Mouse (Mus musculus): ENCODE data around the gene Gm10639.
"Not testable (repeated sequence)": the region's sequence is repeated elsewhere in the genome, so short reads cannot be mapped to it uniquely, and the experiment has no call there.

DNA sequence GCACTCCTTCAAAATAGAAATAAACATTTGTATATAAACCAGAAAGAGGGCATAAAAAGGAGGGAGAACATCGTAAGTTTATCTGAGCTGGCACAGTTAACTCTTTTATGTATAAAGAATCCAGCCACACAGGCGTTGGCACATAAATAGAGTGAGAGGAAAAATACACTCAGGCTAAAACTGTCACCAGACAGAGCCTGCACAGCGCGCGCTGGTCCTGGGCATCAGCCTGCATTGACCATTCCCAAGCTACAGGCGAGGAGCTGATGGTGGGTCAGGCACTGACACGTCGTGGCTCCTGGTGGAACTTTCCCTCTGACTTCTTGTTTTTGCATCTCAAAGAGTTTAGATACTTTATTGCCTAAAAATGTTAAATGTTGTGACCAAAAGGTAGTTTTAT lies 2.7 kb downstream of the Gm10639 start:
- not testable (repeated sequence) for TF ChIP-seq CTCF (IDR thresholded peaks at IDR 0.05; ENCODE audit: low read depth, low read length); POLR2A (IDR thresholded peaks at IDR 0.05; ENCODE audit: extremely low read depth, insufficient read depth, low read length)
